Mouse (Mus musculus) c-Kit-positive CD71-positive TER-119-negative erythroid progenitor cells, embryonic 14.5 days (primary cell): Measurements from ENCODE around the gene Rin3.

Experiments used
- DNase-seq: peaks from one replicate; pipeline ENCODE4 v3.0.0-alpha.2; 2013; ENCODE audit warnings: low read depth

The Rin3 gene

DNA sequence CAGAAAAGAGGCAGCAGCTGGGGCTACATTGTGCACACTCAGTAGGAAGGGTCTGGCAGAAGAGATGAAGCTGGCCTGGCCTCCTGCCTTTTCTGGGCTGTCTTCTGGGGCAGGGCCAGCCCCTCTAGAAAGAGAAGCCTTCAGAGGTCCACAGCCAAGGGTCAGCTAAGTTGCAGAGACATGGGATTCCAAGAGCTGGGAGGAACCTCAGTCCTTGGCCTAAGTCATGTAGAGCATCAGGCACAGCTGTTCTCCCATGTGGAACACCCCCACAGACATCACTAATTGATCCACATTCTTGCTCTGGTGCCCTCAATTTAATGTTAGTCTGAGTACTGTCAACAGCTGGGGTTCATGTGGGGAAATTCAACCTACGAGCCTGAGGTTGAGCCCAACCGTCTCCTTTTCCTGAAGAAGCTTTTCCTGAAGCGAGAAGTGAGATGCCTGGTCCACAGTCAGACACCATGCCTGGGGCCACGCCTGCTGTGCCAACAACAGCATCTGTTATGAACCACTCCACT lies 20.0 kb downstream of the Rin3 start:
- DNase-seq = no peak

DNA sequence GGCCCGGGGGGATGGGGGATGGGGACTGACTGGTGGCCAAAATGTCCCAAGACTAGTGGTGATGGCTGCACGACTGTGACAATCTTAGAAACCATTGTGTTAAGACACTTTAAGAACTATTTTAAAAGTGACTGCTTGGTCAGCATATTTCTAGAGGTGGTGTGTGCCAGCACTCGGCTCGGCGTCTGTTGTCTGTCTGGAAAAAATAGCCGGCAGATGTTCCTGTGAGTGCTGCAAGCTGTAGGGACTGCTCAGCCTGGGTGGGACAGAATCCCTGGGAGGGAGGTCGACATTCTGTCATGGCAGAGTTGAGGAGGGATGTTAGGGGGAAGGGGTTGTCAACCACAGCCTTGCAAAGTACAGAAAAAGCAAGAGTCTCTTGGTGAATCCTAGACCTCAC lies 21.0 kb downstream of the Rin3 start:
- DNase-seq = no peak

DNA sequence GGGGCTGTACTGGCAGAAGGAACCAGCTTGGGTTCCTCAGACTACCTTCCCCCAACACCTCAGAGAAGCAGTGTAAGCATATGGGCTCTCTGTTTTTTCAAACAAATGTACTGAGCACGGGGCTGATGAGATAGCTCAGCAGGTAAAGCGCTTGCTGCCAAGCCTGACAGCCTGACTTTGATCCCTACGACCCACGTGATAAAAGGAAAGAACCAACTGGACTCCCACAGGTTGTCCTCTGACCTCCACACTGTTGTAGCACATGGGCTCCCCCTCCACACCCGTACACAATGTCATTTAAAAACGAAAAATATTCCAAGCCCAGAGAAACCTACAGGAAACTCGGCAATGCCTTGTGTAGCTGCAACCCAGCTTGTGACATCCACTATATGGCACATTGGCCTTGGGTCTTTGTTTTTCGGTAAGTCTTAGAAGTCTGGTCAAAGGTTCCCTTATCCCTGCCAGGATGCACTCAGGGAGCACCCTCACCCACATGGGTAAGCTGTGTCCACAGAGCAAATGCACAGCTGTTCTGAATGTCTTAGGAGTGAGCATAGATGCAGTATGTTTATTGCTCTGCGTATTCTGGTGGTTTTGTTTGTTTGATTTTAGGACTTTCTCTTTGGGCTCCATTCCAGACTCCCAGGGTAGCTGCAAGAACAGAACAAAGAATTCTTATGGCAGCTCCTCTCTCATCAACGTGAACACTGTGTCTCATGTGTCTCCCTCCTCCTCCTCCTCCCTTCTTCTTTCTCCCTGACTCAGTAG lies 22.4 kb downstream of the Rin3 start:
- no peak for DNase-seq

DNA sequence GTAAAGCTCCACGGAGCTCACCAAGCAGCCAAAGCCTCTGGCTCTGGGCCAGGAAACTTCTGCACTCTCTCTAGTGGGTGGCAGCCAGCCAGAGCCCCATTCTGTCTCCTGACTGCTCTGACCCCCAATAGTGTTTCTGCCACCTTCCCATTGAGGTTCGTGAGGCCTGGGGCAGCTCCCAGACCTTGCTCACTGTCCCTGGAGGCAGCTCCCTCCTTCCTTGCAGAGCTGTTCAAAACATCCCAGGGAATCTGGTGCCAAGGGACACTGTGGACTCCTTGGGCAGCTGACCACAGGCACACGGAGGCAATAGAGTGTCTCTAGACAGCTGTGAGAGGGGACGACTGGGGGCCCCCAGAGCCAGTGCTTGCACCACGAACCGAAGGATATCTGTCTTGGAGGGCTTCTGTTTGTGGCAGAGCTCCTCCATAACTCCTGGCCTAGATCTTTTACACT lies 25.2 kb downstream of the Rin3 start:
- DNase-seq = no peak

DNA sequence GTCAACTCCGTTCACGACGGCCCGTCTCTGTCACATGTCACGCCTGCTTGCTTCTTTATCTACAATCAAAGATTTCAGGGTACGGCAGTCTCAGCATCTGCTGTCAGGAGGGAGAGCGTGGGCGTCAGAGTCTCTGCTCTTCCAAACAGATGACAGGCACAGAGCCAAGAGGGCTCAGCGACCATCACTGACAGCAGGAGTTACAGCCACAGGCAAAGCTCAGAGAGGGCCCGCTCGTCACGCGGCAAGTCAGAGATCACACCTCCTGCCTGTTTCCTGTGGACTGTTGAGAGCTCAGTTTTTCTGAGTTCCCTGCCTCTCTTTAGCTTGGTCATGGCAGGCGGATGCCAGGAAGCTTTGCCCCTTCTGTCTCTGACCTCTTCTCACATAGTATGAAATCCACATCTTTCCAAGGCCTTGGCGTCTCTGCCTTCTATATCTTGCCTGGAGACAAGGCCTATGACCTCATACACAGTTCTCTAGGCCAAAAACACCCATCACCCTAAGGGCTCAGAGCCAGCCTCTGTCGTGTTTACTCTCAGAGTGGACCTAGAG lies 25.7 kb downstream of the Rin3 start:
- DNase-seq = no peak

DNA sequence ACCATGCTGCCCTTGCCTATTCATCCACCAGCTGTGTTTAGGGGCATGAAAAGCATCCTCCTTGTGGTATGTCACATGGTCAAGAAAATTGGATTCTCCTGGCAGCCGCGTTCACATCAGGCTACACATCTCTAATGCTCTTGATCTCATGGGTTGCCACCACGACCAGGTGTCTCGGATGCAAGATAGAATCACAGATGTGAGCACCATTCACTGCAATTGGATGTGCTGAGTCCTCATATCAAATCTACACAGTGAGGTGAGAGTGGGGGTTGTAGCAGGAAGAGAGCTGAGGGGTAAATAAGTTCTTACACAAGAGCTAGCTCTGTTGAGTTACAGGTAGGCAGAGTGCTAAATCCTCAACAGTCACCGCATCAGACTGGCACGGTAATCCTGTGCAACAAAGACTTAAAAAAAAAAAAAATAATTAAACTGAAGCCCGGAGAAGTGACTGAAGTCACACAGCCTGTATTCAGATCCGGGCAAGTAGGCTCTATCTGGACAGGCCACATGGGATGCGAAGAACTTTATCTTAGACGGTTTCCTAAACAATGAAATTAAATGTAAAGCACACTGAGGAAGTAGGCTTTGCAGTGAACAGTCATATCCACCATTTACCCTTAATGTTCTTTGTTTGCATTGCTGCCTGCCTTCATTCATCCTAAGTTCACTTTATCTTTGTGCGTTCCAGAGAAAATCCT lies 26.4 kb downstream of the Rin3 start:
- DNase-seq = no peak

DNA sequence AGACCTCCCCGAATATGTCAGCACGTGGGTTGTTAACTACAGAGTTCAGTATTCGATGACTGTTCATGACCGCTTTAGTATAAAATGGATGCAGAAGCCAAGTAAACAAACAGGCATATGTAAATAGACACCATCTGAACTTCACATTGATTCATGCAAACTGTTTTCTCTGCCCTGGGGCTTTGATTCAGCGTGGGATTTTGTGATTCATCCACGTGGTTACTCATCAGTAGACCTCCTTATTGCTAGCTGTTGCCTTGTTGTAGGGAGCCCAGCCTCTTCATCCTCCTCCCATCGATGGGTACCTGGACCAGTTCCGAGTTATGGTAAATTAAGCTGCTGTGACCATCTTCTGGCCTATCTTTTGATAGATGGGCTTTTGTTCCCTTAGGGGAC lies 26.9 kb downstream of the Rin3 start:
- DNase-seq = no peak

DNA sequence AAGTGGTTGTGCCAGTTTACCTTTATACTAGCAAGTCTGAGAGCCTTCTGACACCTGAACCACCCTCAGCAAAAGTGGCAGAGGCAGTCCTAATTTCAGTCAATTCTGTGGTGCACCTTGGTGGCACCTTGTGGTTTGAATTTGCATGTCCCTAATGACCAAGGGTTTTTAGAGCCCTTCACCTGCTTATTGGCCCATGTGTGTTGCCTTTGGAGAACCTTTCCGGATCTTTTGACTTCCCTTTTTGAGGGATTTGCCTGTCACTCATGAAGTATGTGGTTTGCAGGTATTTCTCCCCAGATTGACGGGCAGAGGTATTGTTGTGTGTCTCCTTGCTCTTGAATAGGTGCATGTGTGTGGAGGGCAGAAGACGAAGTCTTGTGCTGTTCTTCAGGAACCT lies 27.4 kb downstream of the Rin3 start:
- DNase-seq = no peak

DNA sequence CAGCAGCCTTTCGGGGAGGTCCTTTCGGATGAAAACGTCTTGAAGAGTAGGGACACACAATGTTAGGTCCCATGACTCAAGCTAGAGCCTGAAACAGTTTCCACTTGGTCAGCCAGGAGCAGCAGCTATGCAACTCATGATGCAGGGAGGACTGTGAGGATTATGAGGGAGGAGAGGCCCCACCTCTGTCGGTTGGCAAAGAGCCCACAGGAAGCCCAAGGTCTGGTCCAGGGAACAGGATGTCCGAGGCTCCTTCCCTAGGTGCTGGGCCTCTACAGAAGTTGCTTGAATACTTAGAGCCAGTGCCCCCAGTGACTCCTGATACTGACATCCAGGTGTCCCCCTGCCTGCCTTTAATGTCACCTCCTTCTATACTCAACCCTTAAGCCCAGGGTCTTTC lies 28.6 kb downstream of the Rin3 start:
- DNase-seq = no peak

DNA sequence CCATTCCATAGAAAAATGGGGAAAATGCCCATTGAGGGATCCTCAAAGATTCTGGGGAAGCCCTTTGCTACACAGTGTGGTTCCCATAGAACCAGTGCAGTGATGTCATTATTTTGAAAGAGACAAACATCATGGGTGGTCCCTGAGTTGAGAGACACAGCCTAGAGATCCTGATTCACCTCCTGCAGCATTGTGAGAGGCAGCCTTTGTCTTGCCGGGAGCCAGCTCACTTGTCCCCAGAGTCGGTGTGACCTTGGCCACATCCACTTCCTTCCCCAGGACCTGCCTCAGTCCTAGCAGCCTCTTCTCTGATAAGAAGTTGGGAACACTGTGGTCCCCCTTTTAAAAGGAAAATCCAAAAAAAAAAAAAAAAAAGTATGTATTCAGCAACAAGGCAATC lies 36.3 kb downstream of the Rin3 start:
- DNase-seq = no peak

DNA sequence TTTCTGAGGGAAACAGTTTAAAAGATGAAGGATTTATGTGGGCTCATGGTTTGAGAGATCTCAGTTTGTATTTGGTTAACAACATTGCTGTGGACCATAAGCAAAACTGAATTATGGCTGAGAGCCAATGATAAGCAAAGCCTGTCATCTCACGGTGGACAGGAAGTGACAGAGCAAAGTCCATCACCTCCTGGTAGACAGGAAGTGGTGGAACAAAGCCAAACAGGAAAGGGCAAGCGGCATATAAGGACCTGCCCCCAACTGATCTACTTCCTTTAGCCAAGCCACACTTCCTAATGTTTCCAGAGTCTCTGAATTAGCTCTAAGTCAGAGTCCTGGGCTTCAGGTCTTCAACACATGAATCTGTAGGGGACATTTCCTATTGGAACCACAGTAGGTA lies 37.1 kb downstream of the Rin3 start:
- DNase-seq = no peak

DNA sequence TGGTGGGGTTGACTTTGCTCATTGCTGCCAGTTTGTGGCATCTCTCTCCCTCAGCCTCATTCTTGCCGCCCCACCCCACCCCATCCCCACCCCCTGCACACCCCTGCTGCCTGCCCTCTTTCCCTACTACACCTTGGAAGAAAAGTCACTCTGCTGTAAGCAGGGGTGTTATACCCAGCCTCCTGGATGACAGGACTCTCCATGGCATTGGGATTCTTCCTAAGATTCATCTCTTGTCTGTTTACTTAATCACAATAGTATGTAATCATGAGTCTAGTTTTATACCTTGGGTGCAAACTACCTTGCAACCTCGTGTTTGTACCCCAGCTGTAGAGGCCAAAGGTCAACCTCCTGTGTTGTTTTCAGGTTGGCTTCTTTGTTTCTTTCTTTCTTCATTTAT lies 37.5 kb downstream of the Rin3 start:
- DNase-seq = no peak

DNA sequence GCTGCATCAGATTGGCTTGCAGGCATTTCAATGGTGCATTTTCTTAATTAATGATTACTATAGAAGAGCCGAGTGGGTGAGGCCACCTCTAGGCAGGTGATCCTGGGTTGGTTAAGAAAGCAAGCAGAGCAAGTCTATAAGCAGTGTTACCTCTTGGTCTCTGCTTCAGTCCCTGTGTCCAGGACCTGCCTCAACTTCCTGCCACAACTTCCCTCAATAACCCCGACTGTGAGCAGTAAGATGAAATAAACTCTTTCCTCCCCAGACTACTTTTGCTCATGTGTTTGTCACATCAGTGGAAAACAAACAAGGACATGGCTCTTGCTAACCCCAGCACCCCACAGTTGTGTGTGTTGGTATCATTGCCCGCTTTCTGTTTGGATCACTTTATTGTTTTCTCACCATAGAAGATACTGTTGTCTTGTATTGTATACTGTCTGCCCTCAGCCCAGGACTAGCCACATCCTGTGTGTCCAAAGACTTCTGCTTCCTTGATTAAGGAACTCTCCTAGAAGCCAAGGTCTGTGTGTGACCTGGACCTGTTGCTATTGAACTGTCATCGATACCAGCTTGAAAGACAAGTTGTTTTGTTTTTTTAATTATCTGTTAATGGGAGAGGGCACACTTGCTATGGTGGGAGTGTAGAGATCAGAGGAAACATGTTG lies 38.3 kb downstream of the Rin3 start:
- DNase-seq = no peak

DNA sequence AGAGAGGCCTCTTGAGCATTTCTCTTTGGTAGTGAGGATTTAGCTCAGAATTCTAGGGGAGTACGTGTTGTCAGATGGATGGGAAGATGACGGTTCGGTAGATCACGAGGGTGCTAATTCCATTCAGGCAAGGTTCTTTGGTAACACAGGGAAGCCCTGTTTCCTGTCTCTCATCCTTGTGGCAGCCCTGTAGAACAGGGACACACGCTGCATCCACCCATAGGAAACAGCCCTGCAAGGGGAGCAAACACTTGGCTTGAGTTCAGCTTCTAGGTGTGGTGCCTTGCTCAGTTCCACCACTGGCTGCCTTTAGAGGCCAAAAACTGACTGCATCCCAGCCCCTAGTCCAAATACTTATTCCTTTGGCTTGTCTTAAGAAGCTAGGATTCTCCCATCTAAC lies 39.0 kb downstream of the Rin3 start:
- DNase-seq = no peak

DNA sequence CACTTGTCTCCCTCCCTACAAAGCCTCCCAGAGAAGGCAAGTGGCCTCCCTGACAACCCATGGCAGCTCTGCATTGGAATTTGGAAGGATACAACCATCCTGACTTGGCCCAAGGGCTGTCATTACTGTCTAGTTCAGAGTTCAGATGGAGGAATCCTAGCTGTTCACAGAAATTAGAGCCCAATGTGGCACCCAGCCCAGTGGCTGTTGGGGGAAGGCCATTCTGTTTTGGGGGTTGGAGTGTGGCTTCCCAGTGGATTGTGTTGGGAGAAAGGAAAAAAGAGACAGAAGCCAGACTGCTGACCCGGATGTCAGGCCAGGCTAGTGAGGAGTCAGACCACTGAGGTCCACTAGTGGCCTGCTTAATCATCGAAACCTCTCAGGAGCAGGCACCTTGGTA lies 40.5 kb downstream of the Rin3 start:
- DNase-seq = no peak

DNA sequence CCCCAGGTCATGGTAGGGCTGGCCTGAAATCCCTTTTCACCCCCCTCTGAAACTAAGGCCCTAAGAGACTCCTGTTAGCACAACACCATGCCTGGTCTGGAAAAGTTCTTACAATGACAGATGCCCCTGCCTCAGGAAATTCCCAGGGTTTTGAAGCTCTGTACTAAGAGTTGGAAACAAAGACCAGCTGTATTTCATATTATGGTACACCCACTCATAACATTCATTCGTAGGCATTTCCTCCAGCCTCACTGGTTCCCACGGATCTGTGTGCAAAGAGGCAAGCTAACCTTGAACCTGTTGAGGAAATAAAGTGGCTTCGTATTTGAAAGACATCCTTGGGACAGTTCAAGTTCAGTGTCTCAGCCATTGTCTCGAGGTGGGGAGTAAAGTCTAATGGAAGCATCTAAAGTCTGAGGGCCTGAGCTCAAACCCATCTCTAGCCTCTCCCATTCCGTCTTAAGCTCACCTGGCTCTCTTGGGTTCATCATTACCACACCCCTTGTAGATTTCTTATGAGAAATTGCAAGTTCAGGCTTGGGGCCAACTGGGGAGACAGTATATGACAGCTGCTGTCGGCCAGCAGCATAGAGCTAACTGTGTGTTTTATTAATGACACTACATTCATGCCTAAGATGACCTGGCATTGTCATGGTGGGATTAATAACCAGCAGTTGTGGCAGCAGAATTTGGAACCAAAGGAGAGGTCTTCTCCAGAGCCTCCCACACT lies 41.5 kb downstream of the Rin3 start:
- DNase-seq = no peak

DNA sequence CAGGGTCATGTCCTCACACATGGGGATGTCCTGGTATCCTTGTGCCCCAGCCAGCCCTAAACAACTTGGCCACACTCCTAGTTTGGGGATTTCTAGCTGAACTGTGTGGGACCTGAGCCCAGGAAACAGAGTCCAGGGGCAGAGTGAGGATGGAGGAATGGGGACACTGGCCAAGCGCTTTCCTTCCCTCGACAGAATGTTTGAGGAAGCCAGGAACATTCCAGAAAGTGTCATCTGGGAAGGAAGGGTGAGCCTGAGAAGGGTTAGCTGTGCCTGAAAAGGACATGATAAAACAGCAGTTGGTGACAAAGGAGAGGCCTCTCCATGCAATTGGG lies 42.0 kb downstream of the Rin3 start:
- DNase-seq = no peak

DNA sequence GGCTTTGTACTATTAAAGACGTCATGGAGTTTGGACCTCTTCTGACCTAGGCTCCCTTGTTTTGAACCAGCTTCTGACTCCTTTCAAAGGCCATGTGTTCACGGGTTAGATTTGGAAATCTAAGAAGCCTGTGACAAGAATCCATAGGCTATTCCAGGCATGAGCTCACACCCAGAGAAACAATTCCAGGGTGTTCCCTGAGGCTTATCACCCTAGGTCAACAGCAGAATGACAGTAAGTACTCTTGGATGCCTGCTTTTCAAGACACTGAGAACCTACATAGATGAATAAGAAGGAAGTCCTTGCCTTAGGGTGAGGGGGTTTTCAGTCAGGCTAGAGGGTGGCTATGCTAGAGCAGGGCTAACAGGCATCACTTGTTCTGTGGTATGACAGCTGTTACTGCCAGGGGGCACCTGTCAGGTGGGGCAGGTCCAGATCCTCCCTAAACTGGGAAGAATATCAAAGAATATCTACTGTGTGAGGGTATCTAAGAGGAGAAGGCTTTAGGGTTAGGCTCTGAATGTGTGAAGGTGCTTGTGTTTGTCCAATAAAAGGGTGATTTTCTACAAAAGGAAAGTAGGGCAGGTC lies 44.0 kb downstream of the Rin3 start:
- no peak for DNase-seq

DNA sequence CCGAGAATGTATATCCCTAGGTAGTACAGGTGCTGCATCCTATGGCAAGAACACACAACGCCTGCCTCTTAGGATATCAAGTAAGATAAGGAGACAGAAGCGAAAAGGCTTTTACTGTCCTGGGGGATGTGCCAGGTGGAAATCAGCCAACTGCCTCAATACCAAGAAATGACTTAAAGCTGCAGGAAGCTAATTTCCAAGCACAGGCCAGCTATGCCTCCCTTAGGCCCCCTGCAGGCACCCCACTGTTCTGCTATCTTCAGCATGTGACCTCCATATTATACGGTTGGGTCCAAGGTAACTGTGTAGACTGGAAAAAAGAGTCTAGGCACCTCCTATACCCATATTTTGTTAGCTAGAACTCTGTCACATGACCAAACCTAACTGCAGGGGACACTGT lies 44.7 kb downstream of the Rin3 start:
- no peak for DNase-seq

DNA sequence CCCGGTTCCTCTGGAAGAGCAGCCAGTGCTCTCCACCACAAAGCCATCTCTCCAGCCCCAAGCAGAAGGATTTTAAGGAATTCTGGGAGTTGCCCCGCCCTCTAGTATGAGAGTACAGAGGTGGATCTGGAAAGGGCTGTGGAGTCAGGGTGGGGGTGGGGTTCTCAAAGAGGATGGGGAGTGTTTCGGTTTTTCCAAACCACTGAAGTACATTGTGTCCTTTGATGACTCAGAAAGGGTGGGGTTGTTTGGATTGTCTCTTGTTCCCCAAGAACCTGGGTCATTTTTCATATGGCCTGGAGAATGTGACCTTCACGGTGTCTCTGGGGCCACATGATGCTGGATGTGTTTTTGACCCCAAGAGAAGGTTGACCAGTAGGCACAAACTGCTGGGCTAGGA lies 45.2 kb downstream of the Rin3 start:
- no peak for DNase-seq

DNA sequence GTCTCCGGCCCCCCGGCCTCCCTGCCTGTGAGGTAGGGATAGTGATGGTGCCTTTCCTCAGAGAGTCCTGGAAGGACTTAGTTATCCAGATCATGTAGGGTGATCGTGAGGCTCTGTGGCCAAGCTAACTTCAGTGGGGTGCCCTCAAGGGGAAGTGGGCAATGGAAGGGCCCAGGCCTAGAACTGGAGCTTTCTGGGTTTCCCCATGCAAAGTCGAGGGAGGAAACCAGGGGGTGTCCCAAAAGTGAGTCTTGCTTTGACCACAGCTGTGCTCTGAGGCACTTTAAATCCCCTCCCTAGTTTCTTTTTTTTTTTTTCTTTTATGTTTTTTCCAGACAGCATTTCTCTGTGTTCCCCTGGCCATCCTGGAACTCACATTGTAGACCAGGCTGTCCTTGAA lies 47.3 kb downstream of the Rin3 start:
- no peak for DNase-seq

DNA sequence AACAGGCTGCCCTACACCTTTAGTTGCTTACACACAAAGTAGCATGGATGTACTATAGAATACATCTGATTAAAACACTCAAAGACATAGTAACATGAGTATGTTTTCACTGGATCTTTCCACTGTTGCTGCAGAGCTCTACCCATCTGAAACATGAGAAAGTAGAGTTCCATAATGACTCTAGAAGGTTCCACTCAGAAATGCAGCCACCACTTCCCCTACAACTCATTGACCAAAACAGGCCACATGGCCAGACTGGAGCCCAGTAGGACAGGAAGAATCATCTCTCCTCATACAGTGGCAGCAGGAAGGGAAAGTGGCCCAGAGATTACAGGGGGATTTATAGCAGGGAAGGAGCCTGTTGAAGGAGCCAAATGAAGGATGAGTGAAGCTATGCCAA lies 47.9 kb downstream of the Rin3 start:
- no peak for DNase-seq
